Mouse (Mus musculus) stomach, postnatal 0 days (tissue): ENCODE data around the gene Src.

ENCODE experiments used
- CTCF ChIP-seq: IDR thresholded peaks from 2 replicates; pipeline ENCODE4 v1.5.1; 2016; ENCODE audit warnings: antibody characterized with exemption, low read depth, mild to moderate bottlenecking, moderate library complexity
- EP300 ChIP-seq: optimal IDR thresholded peaks from 2 replicates; pipeline ENCODE3; 2016; ENCODE audit warnings: antibody characterized with exemption

DNA sequence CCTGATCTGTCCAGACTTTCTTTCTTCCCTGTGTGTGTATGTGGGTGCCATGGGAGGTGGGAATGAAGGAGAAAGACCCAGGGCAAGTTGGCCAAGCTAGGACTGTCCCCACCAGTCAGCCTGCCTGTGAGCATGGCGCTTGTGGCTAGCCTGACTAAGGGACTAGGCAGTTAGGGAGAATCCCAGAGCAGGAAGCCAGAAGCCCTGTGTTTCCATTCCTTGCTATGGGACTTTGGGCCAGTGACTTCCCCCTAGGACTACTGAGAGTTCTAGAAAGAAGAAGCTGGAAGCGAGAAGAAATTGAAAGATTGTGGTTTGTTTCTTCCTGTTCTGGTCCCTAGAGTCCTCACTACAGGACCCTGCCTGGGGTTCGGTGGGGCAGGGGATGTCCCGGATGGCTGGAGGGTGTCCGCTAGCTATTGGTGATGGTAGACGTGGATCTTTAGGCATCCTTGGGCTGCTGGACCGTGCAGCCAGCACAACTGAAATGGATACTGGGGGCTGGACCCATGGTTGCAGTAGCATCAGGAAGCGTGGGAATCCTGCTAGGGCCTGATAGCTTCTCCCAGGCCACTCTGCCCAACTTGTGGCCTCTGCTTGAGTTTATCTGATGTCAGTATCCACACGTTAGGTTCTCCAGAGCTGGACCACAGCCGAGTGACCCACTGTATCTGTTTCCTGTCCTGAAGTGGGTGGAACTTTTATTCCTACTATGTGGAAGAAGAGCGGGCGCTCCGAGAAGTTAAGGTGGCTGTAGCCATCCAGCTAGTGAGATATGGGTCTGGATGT, 10.3 kb downstream of the Src start:
- no peak for TF ChIP-seq EP300
- TF ChIP-seq CTCF, result no peak
